Mouse (Mus musculus) heart, embryonic 11.5 days (tissue): ENCODE data around the gene Olfr410. TPM values are rescaled to one million over a fixed set of nuclear protein-coding genes. Genes with fewer than 3 reads are reported as not detected.

Experiments
- ATAC-seq: fragments of 200-750 bp; cut with Nextera tagmentation; replicated peaks from 2 replicates; pipeline ENCODE4 v1.8.0; 2017; ENCODE audit warnings: moderate library complexity; ENCODE audit not compliant: insufficient number of reproducible peaks, low FRiP score, low TSS enrichment
- H3K27ac ChIP-seq: fragments of 300-500 bp; sonication (generic); 2 replicates; pipeline ENCODE4 v1.5.1; 2014; ENCODE audit warnings: mild to moderate bottlenecking, low read depth, low read length
- H3K27me3 ChIP-seq: fragments of 300-500 bp; sonication (generic); 2 replicates; pipeline ENCODE4 v1.6.1; 2014; ENCODE audit warnings: mild to moderate bottlenecking, low read length, mixed read lengths; ENCODE audit not compliant: control insufficient read depth, insufficient read depth
- H3K36me3 ChIP-seq: fragments of 300-500 bp; sonication (generic); 2 replicates; pipeline ENCODE4 v1.6.1; 2014; ENCODE audit warnings: mild to moderate bottlenecking, low read length, moderate library complexity, mixed read lengths; ENCODE audit not compliant: control insufficient read depth, insufficient read depth
- H3K4me1 ChIP-seq: fragments of 300-500 bp; sonication (generic); 2 replicates; pipeline ENCODE4 v1.6.1; 2014; ENCODE audit warnings: low read length; ENCODE audit not compliant: control insufficient read depth, insufficient read depth
- H3K4me2 ChIP-seq: fragments of 300-500 bp; sonication (generic); 2 replicates; pipeline ENCODE4 v1.6.1; 2014; ENCODE audit warnings: mild to moderate bottlenecking, moderate library complexity
- H3K4me3 ChIP-seq: fragments of 300-500 bp; sonication (generic); 2 replicates; pipeline ENCODE4 v1.5.1; 2014; ENCODE audit warnings: low read depth, low read length
- H3K9ac ChIP-seq: fragments of 300-500 bp; sonication (generic); 2 replicates; pipeline ENCODE4 v1.6.1; 2014; ENCODE audit warnings: mild to moderate bottlenecking, low read depth, low read length, moderate library complexity
- H3K9me3 ChIP-seq: fragments of 300-500 bp; sonication (generic); replicated peaks from 2 replicates; pipeline ENCODE4 v1.6.1; 2016; ENCODE audit warnings: low read length; ENCODE audit not compliant: control insufficient read depth
- WGBS: fragments of 180-500 bp; shearing (Covaris S2); extraction: QIAGEN DNeasy Blood & Tissue Kit; methylation state at CpG from one replicate; pipeline ENCODE4 v1.1.7; 2014; ENCODE audit not compliant: insufficient replicate concordance; 5-methylcytosine and 5-hydroxymethylcytosine counted together
- polyA plus RNA-seq: library from polyadenylated mRNA; unstranded; fragments of >200 nt; fragmentation: Nextera tagmentation; extraction: Ambion mirVana; gene quantifications from 2 replicates; pipeline ENCODE4 v1.2.1, GENCODE M21; 2014

Olfr410 gene
- polyA plus RNA-seq, 1 experiment from 2014 or later = not detected

DNA sequence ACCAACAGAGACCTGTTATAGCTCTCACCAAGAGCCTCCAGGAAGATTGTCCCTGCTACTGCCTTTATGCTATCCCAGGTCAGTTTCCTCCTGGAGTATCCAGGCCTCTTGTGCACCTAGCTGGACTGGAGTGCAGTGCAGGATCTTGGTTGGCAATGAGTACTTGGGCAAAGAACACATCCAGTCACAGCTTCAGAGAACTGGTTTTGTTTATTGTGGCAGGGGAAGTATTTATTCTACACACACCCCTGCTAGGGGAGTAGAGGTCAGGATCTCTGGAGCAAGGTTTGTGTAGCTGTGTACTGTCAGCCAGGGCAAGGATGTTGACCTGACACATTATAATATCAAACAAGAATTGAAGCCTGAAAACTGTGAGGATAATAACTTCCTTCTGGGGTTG is 9.1 kb downstream of the Olfr410 start:
- H3K4me3 ChIP-seq = no peak overlapping the region
- H3K27ac ChIP-seq = no peak overlapping the region
- no peaks in the 10 kb centered on the region for H3K27me3 ChIP-seq
- H3K9me3 ChIP-seq = no peaks in the 10 kb centered on the region
- H3K9ac ChIP-seq = no peak overlapping the region
- H3K4me2 ChIP-seq = no peak overlapping the region
- ATAC-seq = no peak
- H3K36me3 ChIP-seq = no peaks in the 10 kb centered on the region
- H3K4me1 ChIP-seq = no peaks in the 10 kb centered on the region

DNA sequence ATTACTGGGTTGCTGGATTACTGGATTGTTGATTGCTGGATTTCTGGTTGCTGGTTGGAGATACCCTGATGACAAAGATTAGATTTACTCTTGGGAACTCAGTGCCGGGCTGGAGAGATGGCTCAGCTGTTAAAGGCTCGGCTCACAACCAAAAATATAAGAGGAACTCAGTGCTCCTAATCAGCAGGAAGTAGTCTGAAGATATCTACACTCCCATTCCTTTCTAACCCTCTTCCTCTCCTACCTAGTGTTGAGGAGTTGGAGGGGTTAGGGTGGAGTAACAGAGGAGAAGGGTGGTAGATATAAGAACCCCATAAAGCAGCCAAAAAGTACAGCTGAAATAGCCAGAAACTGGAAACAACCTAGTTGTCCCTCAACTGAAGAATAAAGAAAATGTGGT is 11.8 kb downstream of the Olfr410 start:
- no peak for ATAC-seq
- Histone ChIP-seq H3K27ac (no peak overlapping the region), H3K4me1 (no peaks in the 10 kb centered on the region), H3K9me3 (0 out of 2 replicates have a peak, but pooled peaks cover 3% of the 10 kb centered on the region), H3K4me2 (no peak overlapping the region), H3K4me3 (no peak overlapping the region), H3K36me3 (no peaks in the 10 kb centered on the region), H3K27me3 (no peaks in the 10 kb centered on the region), H3K9ac (no peak overlapping the region)
- WGBS = 59% methylated on average over 2 of the region's 2 CpGs

DNA sequence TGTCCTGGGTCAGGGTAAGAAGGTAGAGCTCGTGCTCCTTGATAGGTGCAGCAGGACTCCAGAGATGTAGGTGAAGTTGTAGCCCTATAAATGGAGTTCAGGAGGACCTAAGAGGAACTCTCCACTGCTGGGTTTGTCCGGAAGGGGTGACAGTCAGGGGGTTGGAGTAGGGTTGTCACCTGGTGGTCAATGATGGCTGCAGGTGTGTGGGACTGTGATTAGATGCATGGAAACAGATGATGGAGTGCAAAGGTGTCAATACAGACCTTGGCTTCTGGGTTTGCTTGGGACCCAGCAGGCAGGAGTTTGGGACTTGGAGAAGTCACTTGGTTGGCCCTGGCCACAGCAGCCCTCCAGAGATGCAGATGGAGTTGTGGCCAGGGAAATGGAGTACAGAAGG is 50.6 kb downstream of the Olfr410 start:
- no peak for ATAC-seq
- WGBS = 66% methylated on average over 2 of the region's 2 CpGs
- Histone ChIP-seq H3K27ac (no peak overlapping the region), H3K36me3 (no peaks in the 10 kb centered on the region), H3K4me2 (no peak overlapping the region), H3K9me3 (no peaks in the 10 kb centered on the region), H3K4me3 (no peak overlapping the region), H3K4me1 (no peaks in the 10 kb centered on the region), H3K27me3 (no peaks in the 10 kb centered on the region), H3K9ac (no peak overlapping the region)

DNA sequence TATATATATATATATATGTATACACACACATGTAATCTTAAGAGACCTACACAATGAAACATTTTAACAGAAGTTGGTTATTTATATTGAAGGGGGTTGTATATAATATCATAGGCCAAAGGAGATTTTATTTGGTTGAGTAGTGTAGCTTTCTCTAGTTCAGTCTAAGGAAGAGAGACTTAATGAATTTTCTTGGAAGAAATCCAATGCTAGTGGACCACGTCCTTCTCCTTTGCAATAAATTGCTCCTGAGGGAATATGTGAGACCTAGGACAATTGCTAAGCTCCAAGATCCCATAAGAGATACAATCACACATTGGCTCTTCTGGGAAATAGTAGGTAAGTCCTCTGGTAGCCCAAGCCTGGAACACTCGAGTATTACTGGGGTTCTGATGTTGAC is 54.4 kb downstream of the Olfr410 start, which contains the start of gene Olfr59:
Gene Olfr59, plus strand, starts transcription at position 301 of the 400 bp plus-strand sequence.
- no peak within 1 kb of the TSS for H3K4me3 ChIP-seq
- ATAC-seq = no peak
- no peaks in the 10 kb centered on the region for H3K36me3 ChIP-seq
- no peak within 1 kb of the TSS for H3K9ac ChIP-seq
- H3K9me3 ChIP-seq = peaks cover 2% of the 10 kb centered on the region; the same call in 1 of the 2 replicates
- no peaks in the 10 kb centered on the region for H3K27me3 ChIP-seq
- H3K4me1 ChIP-seq = no peaks in the 10 kb centered on the region
- 66% methylated on average over 2 of the region's 2 CpGs for WGBS
- no peak within 1 kb of the TSS for H3K27ac ChIP-seq
- no peak within 1 kb of the TSS for H3K4me2 ChIP-seq

Other genes starting within 250 kb of the Olfr410 start
- not detected in 2 replicates for gene Olfr401, start 224.3 kb downstream of the Olfr410 start, polyA plus RNA-seq
- gene Olfr402, start 184.5 kb downstream of the Olfr410 start, polyA plus RNA-seq = not detected in 2 replicates
- not detected in 2 replicates for gene Olfr403, start 151.8 kb downstream of the Olfr410 start, polyA plus RNA-seq
- not detected in 2 replicates for gene Olfr43, start 126.7 kb downstream of the Olfr410 start, polyA plus RNA-seq
- gene Olfr406, start 78.2 kb downstream of the Olfr410 start, polyA plus RNA-seq = not detected in 2 replicates
- gene Olfr59, start 54.3 kb downstream of the Olfr410 start, polyA plus RNA-seq = not detected in 2 replicates
- gene Olfr411, start 14.6 kb upstream of the Olfr410 start, polyA plus RNA-seq = not detected in 2 replicates
- not detected in 2 replicates for gene Olfr412, start 24.0 kb upstream of the Olfr410 start, polyA plus RNA-seq